Mouse (Mus musculus) erythroblast, embryonic 14.5 days (primary cell): ENCODE measurements around the gene Slc6a16. TPM values are rescaled to one million over a fixed set of nuclear protein-coding genes. Genes with fewer than 3 reads are reported as not detected.

Source experiments
- H3K27me3 ChIP-seq: 2 replicates; pipeline ENCODE4 v1.6.1; 2012; ENCODE audit warnings: inconsistent platforms; ENCODE audit not compliant: control insufficient read depth
- H3K36me3 ChIP-seq: 2 replicates; pipeline ENCODE4 v1.6.1; 2012; ENCODE audit warnings: mild to moderate bottlenecking, inconsistent platforms; ENCODE audit not compliant: control insufficient read depth
- H3K4me1 ChIP-seq: 2 replicates; pipeline ENCODE4 v1.6.1; 2012; ENCODE audit warnings: inconsistent platforms; ENCODE audit not compliant: control insufficient read depth
- H3K4me3 ChIP-seq: replicated peaks from 2 replicates; pipeline ENCODE3; 2012; ENCODE audit warnings: moderate library complexity, mild to moderate bottlenecking, inconsistent platforms
- H3K9me3 ChIP-seq: 2 replicates; pipeline ENCODE4 v1.6.1; 2012; ENCODE audit warnings: low read length, inconsistent platforms, mixed read lengths; ENCODE audit not compliant: control insufficient read depth
- GATA1 ChIP-seq: IDR thresholded peaks from 2 replicates; pipeline ENCODE4 v1.6.1; 2012; ENCODE audit warnings: low read length, inconsistent platforms, mixed read lengths
- TAL1 ChIP-seq: IDR thresholded peaks from 3 replicates; pipeline ENCODE4 v1.6.1; 2012; ENCODE audit warnings: low read length, inconsistent platforms, mixed read lengths
- polyA plus RNA-seq: library from polyadenylated mRNA; stranded (reverse); fragments of >175 nt; gene quantifications from 2 replicates; pipeline ENCODE4 v1.2.3, GENCODE M21; 2012

Slc6a16 gene
- polyA plus RNA-seq, 1 experiment = not detected

- Histone ChIP-seq H3K4me3 (no peak overlapping the region), H3K4me1 (no peaks in the 10 kb centered on the region), H3K9me3 (no peaks in the 10 kb centered on the region), H3K27me3 (no peaks in the 10 kb centered on the region; the same call in 1 of the 2 replicates), H3K36me3 (no peaks in the 10 kb centered on the region)
- no peak for TF ChIP-seq GATA1
- TF ChIP-seq TAL1 = no peak
These were observed 55.7 kb downstream of the Slc6a16 start for GRCm38 (mm10) chr7:45296626-45297025.

- no peak for TF ChIP-seq GATA1
- TF ChIP-seq TAL1 = no peak
- Histone ChIP-seq H3K4me3 (no peak overlapping the region), H3K9me3 (no peaks in the 10 kb centered on the region), H3K4me1 (no peaks in the 10 kb centered on the region), H3K27me3 (no peaks in the 10 kb centered on the region; the same call in 1 of the 2 replicates), H3K36me3 (no peaks in the 10 kb centered on the region)
These were observed 56.7 kb downstream of the Slc6a16 start for GRCm38 (mm10) chr7:45297563-45297962.

- no peaks in the 10 kb centered on the region; the same call in 1 of the 2 replicates for H3K4me1 ChIP-seq
- no peak for TF ChIP-seq GATA1
- no peak for TF ChIP-seq TAL1
- H3K36me3 ChIP-seq = no peaks in the 10 kb centered on the region
- no peak overlapping the region for H3K4me3 ChIP-seq
- H3K9me3 ChIP-seq = no peaks in the 10 kb centered on the region
- H3K27me3 ChIP-seq = no peaks in the 10 kb centered on the region; the same call in 1 of the 2 replicates
These were observed 58.9 kb downstream of the Slc6a16 start for GRCm38 (mm10) chr7:45299752-45300151.

GRCm38 (mm10) chr7:45300270-45300669 lies 59.4 kb downstream of the Slc6a16 start:
- Histone ChIP-seq H3K4me1 (peaks cover 2% of the 10 kb centered on the region; the same call in 1 of the 2 replicates), H3K4me3 (no peak overlapping the region), H3K36me3 (no peaks in the 10 kb centered on the region), H3K9me3 (no peaks in the 10 kb centered on the region), H3K27me3 (no peaks in the 10 kb centered on the region; the same call in 1 of the 2 replicates)
- TF ChIP-seq TAL1 (no peak), GATA1 (no peak)

GRCm38 (mm10) chr7:45302626-45303025 lies 61.7 kb downstream of the Slc6a16 start:
- no peaks in the 10 kb centered on the region for H3K36me3 ChIP-seq
- no peak for TF ChIP-seq TAL1
- no peak for TF ChIP-seq GATA1
- no peaks in the 10 kb centered on the region for H3K9me3 ChIP-seq
- no peaks in the 10 kb centered on the region; the same call in 1 of the 2 replicates for H3K27me3 ChIP-seq
- no peak overlapping the region for H3K4me3 ChIP-seq
- H3K4me1 ChIP-seq = peaks cover 2% of the 10 kb centered on the region; the same call in 1 of the 2 replicates

- no peak for TF ChIP-seq GATA1
- H3K4me3 ChIP-seq = no peak overlapping the region
- H3K27me3 ChIP-seq = no peaks in the 10 kb centered on the region; the same call in 1 of the 2 replicates
- peaks cover 2% of the 10 kb centered on the region; the same call in 1 of the 2 replicates for H3K4me1 ChIP-seq
- H3K36me3 ChIP-seq = no peaks in the 10 kb centered on the region
- no peaks in the 10 kb centered on the region for H3K9me3 ChIP-seq
These were observed 64.0 kb downstream of the Slc6a16 start for GRCm38 (mm10) chr7:45304869-45305268.

GRCm38 (mm10) chr7:45305275-45305674 lies 64.4 kb downstream of the Slc6a16 start:
- Histone ChIP-seq H3K4me1 (peaks cover 2% of the 10 kb centered on the region; the same call in 1 of the 2 replicates), H3K4me3 (no peak overlapping the region), H3K27me3 (no peaks in the 10 kb centered on the region; the same call in 1 of the 2 replicates), H3K9me3 (no peaks in the 10 kb centered on the region), H3K36me3 (no peaks in the 10 kb centered on the region)
- TF ChIP-seq TAL1 (no peak), GATA1 (no peak)

- no peaks in the 10 kb centered on the region for H3K36me3 ChIP-seq
- H3K4me3 ChIP-seq = no peak overlapping the region
- peaks cover 2% of the 10 kb centered on the region; the same call in 1 of the 2 replicates for H3K4me1 ChIP-seq
- no peaks in the 10 kb centered on the region for H3K9me3 ChIP-seq
- TF ChIP-seq GATA1 = no peak
- TF ChIP-seq TAL1 = no peak
- no peaks in the 10 kb centered on the region for H3K27me3 ChIP-seq
These were observed 67.8 kb downstream of the Slc6a16 start for GRCm38 (mm10) chr7:45308551-45309240.

- no peak overlapping the region for H3K4me3 ChIP-seq
- TF ChIP-seq GATA1 (no peak), TAL1 (no peak)
These were observed 68.6 kb downstream of the Slc6a16 start for GRCm38 (mm10) chr7:45309455-45309854.

GRCm38 (mm10) chr7:45312023-45312422 lies 71.1 kb downstream of the Slc6a16 start:
- H3K36me3 ChIP-seq = no peaks in the 10 kb centered on the region
- H3K4me1 ChIP-seq = no peaks in the 10 kb centered on the region
- H3K4me3 ChIP-seq = no peak overlapping the region
- TF ChIP-seq TAL1 = no peak
- no peak for TF ChIP-seq GATA1
- no peaks in the 10 kb centered on the region for H3K27me3 ChIP-seq
- no peaks in the 10 kb centered on the region for H3K9me3 ChIP-seq

More at GRCm38 (mm10) chr7:45309455-45309854, 68.6 kb downstream of the Slc6a16 start:
- Histone ChIP-seq H3K36me3 (no peaks in the 10 kb centered on the region), H3K9me3 (no peaks in the 10 kb centered on the region), H3K4me1 (peaks cover 2% of the 10 kb centered on the region; the same call in 1 of the 2 replicates), H3K27me3 (no peaks in the 10 kb centered on the region)
